Mouse (Mus musculus) liver, postnatal 0 days (tissue): Measurements from ENCODE around the gene Unc93a2. TPM values are rescaled to one million over a fixed set of nuclear protein-coding genes. Genes with fewer than 3 reads are reported as not detected.
A peak's percentile ranks its signal among the peaks of the same experiment; 100 is the strongest.
"Not testable (repeated sequence)": the region's sequence is repeated elsewhere in the genome, so short reads cannot be mapped to it uniquely, and the experiment has no call there.

Source experiments
- ATAC-seq: fragments of 200-750 bp; cut with Nextera tagmentation; 2 replicates; pipeline ENCODE4 v1.8.0; 2017; ENCODE audit warnings: mild to moderate bottlenecking, moderate library complexity
- DNase-seq: peaks from one replicate; pipeline ENCODE4 v3.0.0-alpha.2; 2016
- H3K27ac ChIP-seq: fragments of 300-500 bp; sonication (generic); 2 replicates; pipeline ENCODE4 v1.5.1; 2014; ENCODE audit warnings: antibody characterized with exemption, moderate library complexity, mild to moderate bottlenecking, low read depth
- H3K27me3 ChIP-seq: fragments of 300-500 bp; sonication (generic); 2 replicates; pipeline ENCODE4 v1.6.1; 2014; ENCODE audit warnings: low read length, control low read depth, mixed read lengths; ENCODE audit not compliant: insufficient read depth
- H3K36me3 ChIP-seq: fragments of 300-500 bp; sonication (generic); replicated peaks from 2 replicates; pipeline ENCODE4 v1.6.1; 2014; ENCODE audit warnings: mild to moderate bottlenecking, control low read depth, low read length, moderate library complexity, mixed read lengths; ENCODE audit not compliant: insufficient read depth
- H3K4me1 ChIP-seq: fragments of 300-500 bp; sonication (generic); 2 replicates; pipeline ENCODE4 v1.6.1; 2014; ENCODE audit warnings: antibody characterized with exemption, mild to moderate bottlenecking, control low read depth; ENCODE audit not compliant: insufficient read depth
- H3K4me2 ChIP-seq: fragments of 300-500 bp; sonication (generic); 2 replicates; pipeline ENCODE4 v1.6.1; 2014; ENCODE audit warnings: low read depth, mild to moderate bottlenecking, low read length, moderate library complexity, mixed read lengths
- H3K4me3 ChIP-seq: fragments of 300-500 bp; sonication (generic); 2 replicates; pipeline ENCODE4 v1.5.1; 2014; ENCODE audit warnings: low read depth, low read length
- H3K9ac ChIP-seq: fragments of 300-500 bp; sonication (generic); replicated peaks from 2 replicates; pipeline ENCODE4 v1.6.1; 2014; ENCODE audit warnings: mild to moderate bottlenecking, moderate library complexity
- H3K9me3 ChIP-seq: fragments of 300-500 bp; sonication (generic); 2 replicates; pipeline ENCODE4 v1.6.1; 2016; ENCODE audit warnings: mild to moderate bottlenecking, control low read depth, low read length, mixed read lengths
- whole genome bisulfite sequencing: fragments of 180-500 bp; shearing (Covaris S2); extraction: QIAGEN DNeasy Blood & Tissue Kit; methylation state at CpG from one replicate; pipeline ENCODE4 v1.1.7; 2014; ENCODE audit not compliant: insufficient replicate concordance; 5-methylcytosine and 5-hydroxymethylcytosine counted together
- polyA plus RNA-seq: library from polyadenylated mRNA; unstranded; fragments of >200 nt; fragmentation: Nextera tagmentation; extraction: Ambion mirVana; gene quantifications from 2 replicates; pipeline ENCODE4 v1.2.1, GENCODE M21; 2015

The Unc93a2 gene
- polyA plus RNA-seq, 1 experiment from 2014 or later: 3.3 TPM

DNA sequence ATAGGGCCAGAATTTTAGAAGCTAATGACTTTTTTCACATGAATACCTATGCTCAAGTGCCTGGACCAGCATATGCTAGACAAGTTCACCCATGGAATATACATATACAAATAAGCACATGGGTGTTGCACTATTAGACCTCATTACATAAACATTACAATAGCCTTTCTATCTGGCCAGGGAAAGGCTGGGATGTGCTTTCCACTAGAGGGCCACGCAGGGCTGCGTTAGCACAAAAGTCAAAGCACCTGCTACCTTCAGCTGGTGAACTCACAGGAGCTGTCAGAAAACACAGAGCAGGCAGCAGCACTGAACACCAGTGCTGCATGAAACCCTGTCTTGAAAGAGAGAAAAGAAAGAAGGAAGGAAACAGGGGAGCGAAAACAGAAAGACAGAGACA, 7.4 kb downstream of the Unc93a2 start:
- H3K4me2 ChIP-seq, H3K27ac ChIP-seq, H3K36me3 ChIP-seq, H3K9me3 ChIP-seq, H3K4me1 ChIP-seq, H3K9ac ChIP-seq, DNase-seq, H3K4me3 ChIP-seq, H3K27me3 ChIP-seq: not testable (repeated sequence)
- 20% methylated on average over 2 of the region's 3 CpGs for WGBS
- 0 out of 2 replicates have a peak, but pooled peaks have one; percentile 29 for ATAC-seq

DNA sequence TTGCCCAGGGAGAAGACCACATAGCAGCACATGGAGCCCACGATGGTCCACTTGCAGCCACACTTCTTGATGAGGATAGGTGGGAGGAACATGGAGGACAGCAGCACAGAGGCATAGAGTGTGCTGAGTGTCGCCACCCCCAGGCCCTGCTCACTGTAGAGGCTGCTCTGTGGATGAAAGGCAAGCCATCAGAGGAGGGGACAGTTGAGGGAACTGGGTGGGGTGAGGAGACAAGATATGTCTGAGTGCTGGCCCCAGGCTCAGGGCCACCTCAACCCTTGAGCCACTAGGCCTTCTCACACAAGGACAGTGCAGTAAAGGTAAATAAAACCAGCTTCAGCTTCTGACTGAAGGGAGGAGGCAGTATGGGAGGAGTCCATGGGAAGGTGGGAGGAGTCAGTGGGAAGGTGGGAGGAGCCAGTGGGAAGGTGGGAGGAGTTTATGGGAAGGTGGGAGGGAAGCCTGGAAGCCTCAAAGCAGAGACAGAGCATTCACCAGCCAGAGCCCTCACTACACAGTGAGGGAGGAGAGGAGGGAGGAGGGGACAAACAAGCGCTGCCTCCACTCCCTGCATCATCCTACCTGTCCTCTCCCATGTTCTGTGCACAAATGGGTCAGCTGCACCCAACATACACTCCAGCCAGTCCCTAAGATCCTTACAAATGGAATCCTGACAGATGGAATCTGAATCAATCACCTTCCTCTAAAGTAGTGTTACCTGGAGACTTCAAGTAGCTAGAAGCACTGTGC, 8.1 kb downstream of the Unc93a2 start:
- DNase-seq, H3K9ac ChIP-seq, H3K9me3 ChIP-seq, H3K4me3 ChIP-seq, H3K4me2 ChIP-seq, H3K36me3 ChIP-seq, H3K27me3 ChIP-seq, H3K27ac ChIP-seq, ATAC-seq, H3K4me1 ChIP-seq: not testable (repeated sequence)
- 88% methylated on average over 1 of the region's 3 CpGs for WGBS

DNA sequence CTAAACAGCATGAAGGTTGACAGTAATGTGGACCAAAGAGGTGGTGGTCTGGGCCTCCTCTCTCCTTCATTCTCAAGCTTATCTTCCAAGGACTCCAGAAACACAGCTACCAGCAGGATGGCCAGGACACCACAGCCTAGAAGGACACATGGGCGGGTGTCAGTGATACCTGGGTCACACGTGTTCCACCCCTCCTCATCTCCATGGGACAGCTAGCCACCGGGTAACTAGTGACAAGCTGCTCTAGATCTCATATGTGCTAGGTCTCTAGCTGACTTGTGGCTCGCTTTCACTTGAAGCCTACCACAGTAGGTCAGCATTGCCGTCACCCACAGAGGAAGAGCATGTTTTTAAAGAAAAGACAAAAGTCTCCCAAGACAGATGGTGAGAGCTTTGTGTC, 13.4 kb downstream of the Unc93a2 start, which contains the start of gene Gm49630:
Gm49630 (minus strand) TSS at position 101 of the 400 bp plus-strand sequence.
- not testable (repeated sequence) for H3K27ac ChIP-seq, H3K4me3 ChIP-seq, DNase-seq, H3K9me3 ChIP-seq, H3K36me3 ChIP-seq, H3K27me3 ChIP-seq, H3K4me1 ChIP-seq, H3K9ac ChIP-seq, H3K4me2 ChIP-seq, ATAC-seq
- WGBS: 100% methylated on average over 1 of the region's 5 CpGs

DNA sequence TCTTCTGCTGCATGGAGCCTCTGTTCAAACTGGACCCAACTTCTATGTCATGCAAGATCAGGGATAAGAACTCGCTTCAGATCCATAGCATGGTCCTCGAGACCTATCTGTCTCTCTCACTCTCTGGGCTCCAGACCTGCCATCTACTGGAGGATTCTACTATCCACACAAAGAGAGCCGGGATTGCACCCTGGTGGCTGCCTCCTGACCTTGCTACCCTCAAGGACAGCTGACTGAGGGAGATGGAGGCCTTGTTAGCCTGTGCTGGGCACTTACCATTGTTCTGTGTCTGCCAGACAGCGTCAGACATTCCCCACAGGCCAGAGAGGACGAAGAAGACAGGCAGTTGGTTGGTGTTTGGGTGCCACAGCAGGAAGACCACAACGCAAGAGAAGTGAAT, 15.9 kb downstream of the Unc93a2 start:
- not testable (repeated sequence) for H3K27ac ChIP-seq, H3K9me3 ChIP-seq, H3K4me3 ChIP-seq, H3K4me1 ChIP-seq, ATAC-seq, DNase-seq, H3K27me3 ChIP-seq, H3K36me3 ChIP-seq, H3K4me2 ChIP-seq, H3K9ac ChIP-seq
- 50% methylated on average over 4 of the region's 6 CpGs for WGBS

DNA sequence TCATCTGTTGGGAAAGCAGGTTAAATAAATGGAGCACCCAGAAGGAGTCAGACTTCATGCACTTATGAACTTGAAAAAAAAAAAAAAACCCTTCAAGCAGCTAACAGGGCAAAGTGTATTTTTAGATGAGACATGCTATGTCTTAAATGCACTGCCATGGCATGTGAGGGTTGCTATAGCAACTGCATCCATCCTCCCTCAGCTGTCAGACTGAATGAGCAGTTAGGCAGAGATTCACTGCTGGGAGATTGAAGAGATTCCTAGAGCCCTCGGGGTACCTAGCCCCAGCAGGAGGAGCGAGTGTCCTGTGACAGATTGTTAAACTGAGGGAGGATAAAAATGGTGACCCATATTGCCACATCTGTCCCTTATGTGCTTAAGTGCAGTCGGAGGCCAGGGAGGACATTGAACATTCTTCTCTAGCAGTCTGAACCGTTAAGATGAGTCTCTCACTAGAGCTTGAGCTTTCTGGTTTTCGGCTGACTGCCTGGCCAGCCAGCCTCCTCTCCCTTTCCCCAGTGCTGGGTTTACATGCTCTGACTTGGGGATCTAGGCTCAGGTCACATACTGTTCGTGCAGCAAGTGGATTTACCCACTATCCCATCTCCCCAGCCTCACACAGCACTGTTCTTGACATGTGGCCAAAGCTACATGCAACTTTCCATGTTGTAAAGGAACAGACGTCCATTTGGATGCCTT, 18.4 kb downstream of the Unc93a2 start:
- not testable (repeated sequence) for H3K27ac ChIP-seq, H3K27me3 ChIP-seq, H3K9ac ChIP-seq, H3K9me3 ChIP-seq, ATAC-seq, H3K4me1 ChIP-seq, H3K36me3 ChIP-seq, DNase-seq, H3K4me2 ChIP-seq, H3K4me3 ChIP-seq
- WGBS: 41% methylated on average over 4 of the region's 7 CpGs

DNA sequence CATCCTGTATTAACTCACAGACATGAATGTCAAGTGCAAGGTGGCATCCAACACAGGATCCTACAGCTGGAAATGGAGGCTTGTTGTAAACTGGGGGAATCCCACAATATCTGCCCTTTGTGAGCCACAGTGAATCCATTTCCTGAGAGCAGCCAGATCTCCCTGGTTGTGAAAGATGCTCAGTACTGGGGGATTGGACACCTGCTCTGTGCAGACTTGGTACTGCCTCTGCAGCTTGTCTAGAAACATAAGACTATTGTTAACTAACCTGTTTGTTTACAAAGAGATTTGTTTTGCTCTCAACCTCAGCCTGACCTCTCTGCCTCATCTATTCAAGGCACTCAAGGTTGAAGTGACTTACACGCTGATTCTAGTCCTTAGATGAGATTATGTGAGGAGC, 19.0 kb downstream of the Unc93a2 start:
- not testable (repeated sequence) for H3K4me1 ChIP-seq, ATAC-seq, H3K36me3 ChIP-seq, H3K9me3 ChIP-seq, H3K9ac ChIP-seq, H3K27me3 ChIP-seq, H3K4me2 ChIP-seq, H3K27ac ChIP-seq, DNase-seq, H3K4me3 ChIP-seq
- no CpG with 5 or more reads among the region's 1 CpGs for WGBS

DNA sequence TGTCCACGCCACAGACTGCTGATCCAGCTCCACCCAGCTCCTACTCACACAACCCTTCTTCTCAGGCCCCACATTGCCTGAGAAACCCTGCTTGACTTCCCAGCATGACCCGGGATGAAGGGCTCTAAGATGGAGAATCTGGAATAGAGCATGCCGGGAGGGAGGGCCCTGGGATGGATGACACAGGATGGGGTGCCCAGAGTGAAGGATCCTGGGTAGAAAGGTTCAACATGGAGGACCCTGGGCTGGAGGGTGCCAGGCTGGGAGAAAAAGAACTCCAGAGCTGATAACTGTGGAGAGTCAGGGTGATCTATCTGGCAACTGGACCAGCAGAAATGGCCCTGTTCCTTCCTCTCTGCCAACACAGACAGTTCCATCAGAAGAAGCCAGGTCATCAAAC, 19.6 kb downstream of the Unc93a2 start:
- not testable (repeated sequence) for DNase-seq, ATAC-seq
- no CpG with 5 or more reads among the region's 3 CpGs for WGBS

DNA sequence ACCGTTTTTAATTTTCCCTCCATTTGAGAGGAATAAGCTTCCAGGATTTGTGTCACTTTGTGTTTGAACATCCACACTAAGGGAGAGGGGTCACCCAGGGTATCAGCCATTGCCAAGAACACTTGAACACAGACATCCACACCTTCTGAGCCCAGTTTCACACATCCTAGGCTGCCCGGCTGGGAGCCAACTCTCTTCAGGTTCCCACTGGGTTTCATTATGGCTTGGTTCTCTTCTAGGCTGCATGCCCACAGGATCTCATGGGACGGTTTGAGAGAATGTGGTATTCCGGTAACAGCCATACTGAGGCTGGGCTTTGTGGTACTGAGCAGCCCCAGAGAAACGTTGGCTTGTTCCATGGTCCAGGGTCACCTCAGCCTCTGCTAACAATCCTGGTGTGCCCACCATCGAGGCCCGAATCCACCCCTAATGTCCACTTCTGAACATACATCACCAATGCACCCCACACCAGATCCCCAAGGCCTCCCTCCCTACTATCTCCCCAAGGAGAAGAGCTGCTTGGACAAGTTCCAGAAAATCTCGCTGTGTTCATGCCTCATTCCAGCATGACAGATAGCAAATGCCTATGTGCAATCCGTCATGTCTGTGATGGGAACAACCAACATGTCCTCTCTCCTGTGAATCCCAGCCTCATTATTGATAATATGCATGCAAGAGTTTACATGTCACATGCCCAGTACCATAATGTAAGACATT, 24.4 kb downstream of the Unc93a2 start:
- DNase-seq: not testable (repeated sequence)

More for the DNA sequence above, 19.6 kb downstream of the Unc93a2 start:
- H3K36me3 ChIP-seq, H3K4me2 ChIP-seq, H3K27ac ChIP-seq, H3K4me3 ChIP-seq, H3K27me3 ChIP-seq, H3K9me3 ChIP-seq, H3K9ac ChIP-seq, H3K4me1 ChIP-seq: not testable (repeated sequence)

DNA sequence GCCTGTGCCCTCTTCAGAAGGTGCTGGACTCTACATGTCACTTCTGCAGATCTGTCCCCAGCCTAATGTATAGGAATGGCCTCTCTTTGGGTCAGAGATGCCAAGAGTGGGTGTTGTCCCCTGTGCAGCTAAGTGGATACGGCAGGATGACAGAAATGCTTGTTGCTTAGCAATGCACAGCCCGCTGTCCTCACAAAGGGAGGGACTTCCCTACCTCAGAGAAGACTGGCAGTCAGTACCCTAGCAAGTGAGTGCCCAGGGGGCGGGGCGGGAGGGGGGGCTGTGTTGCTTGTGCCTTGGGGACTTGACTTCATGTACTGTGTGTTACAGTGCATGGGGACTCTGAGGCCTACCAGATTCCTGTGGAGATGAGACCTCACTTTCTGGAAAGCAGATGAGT, 25.5 kb downstream of the Unc93a2 start:
- DNase-seq, H3K4me3 ChIP-seq, H3K9me3 ChIP-seq, ATAC-seq, H3K27ac ChIP-seq, H3K36me3 ChIP-seq, H3K4me2 ChIP-seq, H3K9ac ChIP-seq, H3K4me1 ChIP-seq, H3K27me3 ChIP-seq: not testable (repeated sequence)
- 73% methylated on average over 4 of the region's 4 CpGs for WGBS

More for the DNA sequence above, 24.4 kb downstream of the Unc93a2 start:
- not testable (repeated sequence) for H3K9ac ChIP-seq, H3K9me3 ChIP-seq, H3K4me1 ChIP-seq, H3K27me3 ChIP-seq, H3K27ac ChIP-seq, H3K4me3 ChIP-seq, H3K36me3 ChIP-seq, H3K4me2 ChIP-seq, ATAC-seq
- WGBS: 65% methylated on average over 7 of the region's 9 CpGs
